Mouse (Mus musculus) forebrain, embryonic 16.5 days (tissue): Measurements from ENCODE around the gene Mchr1. TPM values are rescaled to one million over a fixed set of nuclear protein-coding genes. Genes with fewer than 3 reads are reported as not detected.

Source experiments
- ATAC-seq: fragments of 200-750 bp; cut with Nextera tagmentation; 2 replicates; pipeline ENCODE4 v1.8.0; 2017; ENCODE audit warnings: mild to moderate bottlenecking, moderate library complexity
- H3K27ac ChIP-seq: fragments of 300-500 bp; sonication (generic); 2 replicates; pipeline ENCODE4 v1.5.1; 2014; ENCODE audit warnings: low read length, control low read depth
- H3K27me3 ChIP-seq: fragments of 300-500 bp; sonication (generic); replicated peaks from 2 replicates; pipeline ENCODE4 v1.6.1; 2014; ENCODE audit warnings: low read length; ENCODE audit not compliant: control insufficient read depth, insufficient read depth
- H3K36me3 ChIP-seq: fragments of 300-500 bp; sonication (generic); 2 replicates; pipeline ENCODE4 v1.6.1; 2014; ENCODE audit not compliant: control insufficient read depth, insufficient read depth
- H3K4me1 ChIP-seq: fragments of 300-500 bp; sonication (generic); replicated peaks from 2 replicates; pipeline ENCODE4 v1.6.1; 2014; ENCODE audit warnings: low read length; ENCODE audit not compliant: control insufficient read depth, insufficient read depth
- H3K4me2 ChIP-seq: fragments of 300-500 bp; sonication (generic); 2 replicates; pipeline ENCODE4 v1.6.1; 2014; ENCODE audit warnings: mild to moderate bottlenecking, low read length, control low read depth
- H3K4me3 ChIP-seq: fragments of 300-500 bp; sonication (generic); replicated peaks from 2 replicates; pipeline ENCODE4 v1.5.1; 2014; ENCODE audit warnings: mild to moderate bottlenecking, low read length, control low read depth
- H3K9ac ChIP-seq: fragments of 300-500 bp; sonication (generic); replicated peaks from 2 replicates; pipeline ENCODE4 v1.6.1; 2014; ENCODE audit warnings: low read depth, low read length, control low read depth
- H3K9me3 ChIP-seq: fragments of 300-500 bp; sonication (generic); 2 replicates; pipeline ENCODE4 v1.6.1; 2016; ENCODE audit warnings: low read length; ENCODE audit not compliant: control insufficient read depth
- WGBS: fragments of 180-500 bp; shearing (Covaris S2); extraction: QIAGEN DNeasy Blood & Tissue Kit; methylation state at CpG from one replicate; pipeline ENCODE4 v1.1.7; 2014; 5-methylcytosine and 5-hydroxymethylcytosine counted together
- polyA plus RNA-seq: library from polyadenylated mRNA; unstranded; fragments of >200 nt; fragmentation: Nextera tagmentation; extraction: Ambion mirVana; gene quantifications from 2 replicates; pipeline ENCODE4 v1.2.1, GENCODE M21; 2015

Mchr1 gene
- polyA plus RNA-seq, 1 experiment from 2014 or later: 2.3 TPM

DNA sequence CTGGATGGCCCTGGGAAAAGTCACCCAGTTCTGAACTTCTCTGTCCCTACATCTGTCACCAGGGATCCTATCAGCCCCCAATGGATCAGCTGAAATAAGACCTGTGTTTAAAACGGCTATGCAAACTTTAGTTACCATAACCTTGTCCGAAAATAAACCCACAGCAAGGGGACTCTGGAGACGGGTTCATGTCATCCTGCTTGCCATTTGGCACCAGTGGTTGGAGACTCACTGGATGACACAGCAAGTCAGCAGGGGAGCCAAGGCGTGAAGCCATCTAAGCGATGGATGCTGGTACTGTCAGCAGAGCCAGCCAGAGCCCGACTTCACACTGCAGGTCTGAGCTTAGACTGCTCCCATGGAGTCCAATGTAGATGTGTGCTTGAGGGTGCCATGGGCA lies 13.9 kb upstream of the Mchr1 start:
- Histone ChIP-seq H3K27me3 (no peaks in the 10 kb centered on the region), H3K9me3 (no peaks in the 10 kb centered on the region), H3K4me1 (no peaks in the 10 kb centered on the region), H3K9ac (no peak overlapping the region), H3K36me3 (no peaks in the 10 kb centered on the region), H3K27ac (no peak overlapping the region), H3K4me3 (no peak overlapping the region), H3K4me2 (no peak overlapping the region)
- WGBS: 83% methylated on average over 6 of the region's 6 CpGs
- no peak for ATAC-seq

DNA sequence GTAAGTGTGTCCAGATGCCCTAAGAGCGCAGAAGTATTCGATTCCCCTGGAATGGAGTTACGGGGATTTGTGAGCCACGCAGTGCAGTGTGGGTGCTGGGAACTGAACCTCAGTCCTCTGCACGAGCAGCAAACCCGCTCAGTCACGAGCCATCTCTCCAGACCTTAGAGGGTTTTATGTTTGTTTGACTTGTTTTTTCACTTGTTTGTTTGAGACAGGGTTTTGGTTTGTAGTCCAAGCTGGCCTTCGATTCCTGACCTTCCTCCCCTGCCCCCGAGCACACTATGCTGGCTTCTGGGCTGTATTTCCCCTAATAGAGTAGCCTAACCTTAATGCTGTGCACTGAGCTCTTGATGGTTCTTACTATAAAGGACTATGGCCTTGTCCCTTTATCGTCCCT lies 10.3 kb upstream of the Mchr1 start:
- ATAC-seq: no peak
- no peak overlapping the region for H3K4me3 ChIP-seq
- no peak overlapping the region for H3K4me2 ChIP-seq
- H3K9me3 ChIP-seq: no peaks in the 10 kb centered on the region
- WGBS: 91% methylated on average over 10 of the region's 10 CpGs
- no peak overlapping the region for H3K27ac ChIP-seq
- H3K36me3 ChIP-seq: no peaks in the 10 kb centered on the region
- no peaks in the 10 kb centered on the region for H3K4me1 ChIP-seq
- H3K27me3 ChIP-seq: no peaks in the 10 kb centered on the region
- no peak overlapping the region for H3K9ac ChIP-seq

DNA sequence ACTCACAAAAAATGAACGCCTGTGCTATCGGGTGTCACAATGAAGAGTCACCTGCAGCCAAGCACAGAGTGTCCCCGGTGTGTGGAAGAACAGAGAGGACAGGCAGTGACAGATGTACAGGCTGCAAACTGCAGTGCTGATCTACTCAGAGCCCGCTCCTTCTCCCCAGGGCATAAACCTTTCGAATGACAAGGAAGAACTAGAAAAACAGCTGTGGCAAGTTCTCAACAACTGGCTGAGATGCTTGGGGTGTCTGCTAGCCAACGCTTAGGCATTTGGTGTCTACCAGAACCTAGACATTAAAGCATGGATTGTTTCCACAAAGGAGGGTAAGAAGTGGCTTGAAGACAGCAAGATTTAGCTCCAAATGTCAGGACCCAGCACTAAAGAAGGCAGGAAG lies 9.6 kb upstream of the Mchr1 start:
- 87% methylated on average over 6 of the region's 6 CpGs for WGBS
- H3K9ac ChIP-seq: no peak overlapping the region
- ATAC-seq: no peak

DNA sequence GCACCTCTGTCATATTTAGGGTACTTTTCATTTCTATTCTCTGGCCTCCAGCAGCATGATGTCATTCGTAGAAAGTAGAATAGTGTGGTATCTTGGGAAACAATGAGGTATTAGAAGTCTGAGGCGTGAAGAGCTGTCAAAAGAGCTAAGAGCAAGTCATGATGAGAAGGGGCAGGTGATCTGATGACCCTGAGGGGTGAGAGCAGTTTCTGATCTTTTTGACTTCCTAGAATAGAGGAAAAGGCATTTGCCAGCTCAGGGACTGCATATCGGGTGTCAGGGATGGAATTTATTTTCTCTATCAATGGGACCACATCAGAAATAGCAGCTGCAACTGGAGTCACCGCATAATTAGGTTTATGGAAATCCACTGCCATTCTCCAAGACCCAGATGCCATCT lies 8.5 kb upstream of the Mchr1 start:
- Histone ChIP-seq H3K4me2 (no peak overlapping the region), H3K9me3 (no peaks in the 10 kb centered on the region), H3K4me3 (no peak overlapping the region), H3K36me3 (no peaks in the 10 kb centered on the region), H3K27ac (no peak overlapping the region), H3K4me1 (no peaks in the 10 kb centered on the region), H3K9ac (no peak overlapping the region), H3K27me3 (no peaks in the 10 kb centered on the region)
- WGBS: 56% methylated on average over 4 of the region's 4 CpGs
- no peak for ATAC-seq

More for the DNA sequence above, 9.6 kb upstream of the Mchr1 start:
- no peak overlapping the region for H3K27ac ChIP-seq
- H3K4me2 ChIP-seq: no peak overlapping the region
- H3K36me3 ChIP-seq: no peaks in the 10 kb centered on the region
- H3K4me1 ChIP-seq: no peaks in the 10 kb centered on the region
- no peaks in the 10 kb centered on the region for H3K9me3 ChIP-seq
- H3K4me3 ChIP-seq: no peak overlapping the region
- no peaks in the 10 kb centered on the region for H3K27me3 ChIP-seq

DNA sequence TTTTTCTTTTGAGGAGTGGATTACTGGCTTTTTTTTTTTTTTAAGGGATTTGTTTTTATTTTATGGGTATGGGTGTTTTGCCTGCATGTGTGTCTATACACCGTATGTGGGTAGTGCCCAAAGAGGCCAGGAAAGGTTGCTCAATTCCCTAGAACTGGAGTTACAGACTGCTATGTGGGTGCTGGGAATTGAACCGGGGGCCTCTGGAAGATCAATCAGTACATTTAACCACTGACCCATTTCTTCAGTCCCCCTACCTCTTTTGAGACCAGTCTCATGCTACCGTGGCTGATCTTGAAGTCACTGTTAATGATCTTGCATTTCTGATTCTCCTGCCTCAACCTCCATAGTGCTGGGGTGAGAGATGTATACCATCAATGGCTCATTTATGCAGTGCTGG lies 8.0 kb upstream of the Mchr1 start:
- Histone ChIP-seq H3K9ac (no peak overlapping the region), H3K36me3 (no peaks in the 10 kb centered on the region), H3K4me2 (no peak overlapping the region), H3K4me1 (no peaks in the 10 kb centered on the region), H3K9me3 (no peaks in the 10 kb centered on the region), H3K4me3 (no peak overlapping the region), H3K27me3 (no peaks in the 10 kb centered on the region), H3K27ac (no peak overlapping the region)
- no peak for ATAC-seq
- WGBS: 85% methylated on average over 3 of the region's 3 CpGs

DNA sequence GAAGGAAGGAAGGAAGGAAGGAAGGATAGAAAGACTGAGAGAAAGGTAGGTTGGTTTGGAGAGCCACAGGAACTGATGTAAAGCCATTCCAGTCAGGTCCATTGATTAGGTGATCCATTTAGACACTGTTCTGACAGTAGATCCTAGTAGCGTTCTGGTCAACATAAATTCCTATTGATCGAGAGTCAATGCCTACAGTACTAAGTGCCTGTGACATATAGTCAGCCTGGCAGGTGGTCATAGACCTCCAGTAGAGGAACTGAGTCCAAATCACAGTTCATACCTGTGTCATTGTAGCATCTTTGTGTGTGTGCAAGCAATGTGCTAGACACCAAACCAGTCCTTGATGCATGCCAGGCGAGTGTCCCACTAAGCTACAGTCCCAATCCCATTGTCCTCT lies 7.0 kb upstream of the Mchr1 start:
- ATAC-seq: no peak
- Histone ChIP-seq H3K4me2 (no peak overlapping the region), H3K27ac (no peak overlapping the region), H3K9ac (no peak overlapping the region), H3K4me1 (no peaks in the 10 kb centered on the region), H3K36me3 (no peaks in the 10 kb centered on the region), H3K4me3 (no peak overlapping the region), H3K9me3 (no peaks in the 10 kb centered on the region), H3K27me3 (no peaks in the 10 kb centered on the region)
- WGBS: 92% methylated on average over 3 of the region's 3 CpGs

DNA sequence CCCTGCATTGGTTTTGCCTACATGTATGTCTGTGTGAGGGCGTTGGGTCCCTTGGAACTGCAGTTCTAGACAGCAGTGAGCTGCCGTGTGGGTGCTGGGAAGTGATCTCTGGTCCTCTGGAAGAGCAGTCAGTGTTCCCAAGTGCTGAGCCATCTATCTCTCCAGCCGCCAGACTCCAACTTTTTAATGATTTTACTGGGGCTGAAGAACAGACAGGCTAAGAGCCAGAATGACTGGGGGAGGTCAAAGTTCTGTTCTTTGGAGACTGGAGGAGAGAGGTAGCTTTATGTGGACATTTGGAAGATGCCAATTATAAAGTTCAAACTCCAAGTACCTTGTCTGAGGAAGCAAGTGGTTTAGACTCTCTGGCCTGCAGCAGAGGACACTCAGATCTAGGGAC lies 5.5 kb upstream of the Mchr1 start:
- no peaks in the 10 kb centered on the region for H3K27me3 ChIP-seq
- H3K4me1 ChIP-seq: no peaks in the 10 kb centered on the region
- no peak overlapping the region for H3K27ac ChIP-seq
- H3K9me3 ChIP-seq: no peaks in the 10 kb centered on the region
- no peaks in the 10 kb centered on the region for H3K36me3 ChIP-seq
- no peak overlapping the region for H3K9ac ChIP-seq
- 81% methylated on average over 3 of the region's 3 CpGs for WGBS
- ATAC-seq: no peak
- no peak overlapping the region for H3K4me3 ChIP-seq
- no peak overlapping the region for H3K4me2 ChIP-seq

DNA sequence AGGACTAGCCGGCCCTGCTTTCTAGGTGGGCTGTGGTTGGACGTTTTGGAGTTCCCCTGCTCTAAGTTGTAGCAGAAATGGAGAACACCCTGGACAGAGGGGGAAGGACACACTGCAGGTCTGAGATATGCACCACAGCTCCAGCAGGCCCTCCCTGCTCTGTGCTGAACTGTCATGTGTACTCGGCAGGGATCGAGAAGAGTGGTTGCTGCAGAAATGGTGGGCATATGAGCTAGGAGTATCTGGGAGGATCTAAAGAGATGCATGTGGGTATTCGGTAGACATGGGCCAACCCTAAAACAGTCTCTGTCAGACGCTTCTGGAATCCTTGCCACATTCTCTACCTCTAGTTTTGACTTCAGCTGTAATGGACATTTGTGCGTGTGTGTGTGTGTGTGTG lies 4.0 kb upstream of the Mchr1 start:
- Histone ChIP-seq H3K9me3 (no peaks in the 10 kb centered on the region), H3K4me3 (no peak overlapping the region), H3K4me1 (peaks cover 13% of the 10 kb centered on the region), H3K4me2 (no peak overlapping the region), H3K27me3 (no peaks in the 10 kb centered on the region), H3K27ac (no peak overlapping the region), H3K36me3 (no peaks in the 10 kb centered on the region), H3K9ac (no peak overlapping the region)
- ATAC-seq: no peak
- WGBS: 85% methylated on average over 7 of the region's 7 CpGs

DNA sequence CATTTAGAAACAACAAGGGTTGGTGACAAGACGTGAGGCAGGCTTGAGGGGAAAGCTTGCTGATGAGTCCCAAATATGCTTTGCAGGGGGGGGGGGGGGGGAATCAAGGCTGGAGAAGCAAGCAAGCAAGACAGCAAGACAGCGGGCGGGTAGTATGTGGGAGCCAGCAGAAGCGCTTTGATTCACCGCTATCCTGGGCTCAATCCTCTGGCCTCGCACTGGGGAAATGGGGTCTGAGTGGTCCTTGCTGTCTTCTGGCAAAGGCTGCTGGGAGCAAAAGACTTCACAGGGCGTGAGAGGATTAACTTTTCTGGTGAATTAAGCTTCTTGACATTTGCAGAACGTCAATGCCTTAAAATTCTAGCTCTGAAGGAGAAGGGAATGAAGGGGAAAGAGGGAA lies 763 bp downstream of the Mchr1 start:
- H3K27ac ChIP-seq: no peak overlapping the region
- no peak for ATAC-seq
- no peaks in the 10 kb centered on the region for H3K27me3 ChIP-seq

DNA sequence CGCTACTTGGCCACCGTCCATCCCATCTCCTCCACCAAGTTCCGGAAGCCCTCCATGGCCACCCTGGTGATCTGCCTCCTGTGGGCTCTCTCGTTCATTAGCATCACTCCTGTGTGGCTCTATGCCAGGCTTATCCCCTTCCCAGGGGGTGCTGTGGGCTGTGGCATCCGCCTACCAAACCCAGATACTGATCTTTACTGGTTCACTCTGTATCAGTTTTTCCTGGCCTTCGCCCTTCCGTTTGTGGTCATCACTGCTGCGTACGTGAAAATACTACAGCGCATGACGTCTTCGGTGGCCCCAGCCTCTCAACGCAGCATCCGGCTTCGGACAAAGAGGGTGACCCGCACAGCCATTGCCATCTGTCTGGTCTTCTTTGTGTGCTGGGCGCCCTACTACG lies 2.2 kb downstream of the Mchr1 start:
- H3K9me3 ChIP-seq: no peaks in the 10 kb centered on the region
- WGBS: 92% methylated on average over 18 of the region's 18 CpGs
- peaks cover 13% of the 10 kb centered on the region for H3K4me1 ChIP-seq
- H3K4me3 ChIP-seq: no peak overlapping the region
- ATAC-seq: no peak
- H3K4me2 ChIP-seq: no peak overlapping the region
- H3K27me3 ChIP-seq: no peaks in the 10 kb centered on the region
- H3K9ac ChIP-seq: no peak overlapping the region
- H3K36me3 ChIP-seq: no peaks in the 10 kb centered on the region
- no peak overlapping the region for H3K27ac ChIP-seq

More for the DNA sequence above, 763 bp downstream of the Mchr1 start:
- Histone ChIP-seq H3K4me1 (peaks cover 13% of the 10 kb centered on the region), H3K4me2 (peak overlapping the region; percentile 87), H3K36me3 (no peaks in the 10 kb centered on the region), H3K9me3 (no peaks in the 10 kb centered on the region), H3K9ac (no peak overlapping the region), H3K4me3 (peak overlapping the region; percentile 51)
- 5% methylated on average over 8 of the region's 8 CpGs for WGBS
